Mouse (Mus musculus) brain, embryonic 14.5 days (tissue): Measurements from ENCODE around the gene Hspa8. TPM values are rescaled to one million over a fixed set of nuclear protein-coding genes. Genes with fewer than 3 reads are reported as not detected.
"Not testable (repeated sequence)": the region's sequence is repeated elsewhere in the genome, so short reads cannot be mapped to it uniquely, and the experiment has no call there.

Source experiments
- DNase-seq: peaks from one replicate; pipeline ENCODE4 v3.0.0-alpha.2; 2011; ENCODE audit warnings: low read depth
- CTCF ChIP-seq: fragments of 200-500 bp; IDR thresholded peaks from 2 replicates; pipeline ENCODE4 v1.5.1; 2012; ENCODE audit warnings: inconsistent platforms, mild to moderate bottlenecking, moderate library complexity, borderline replicate concordance; ENCODE audit not compliant: insufficient read depth, insufficient read length; ENCODE audit errors: extremely low read depth
- POLR2A ChIP-seq: fragments of 200-500 bp; IDR thresholded peaks from 2 replicates; pipeline ENCODE4 v1.6.1; 2012; ENCODE audit warnings: mild to moderate bottlenecking, inconsistent platforms, borderline replicate concordance; ENCODE audit not compliant: poor library complexity, insufficient read depth, insufficient read length, severe bottlenecking; ENCODE audit errors: extremely low read depth
- polyA plus RNA-seq: library from polyadenylated mRNA; depleted of rRNA; stranded (reverse); fragments of >200 nt; gene quantifications from 2 replicates; pipeline ENCODE4 v1.2.3, GENCODE M21; 2012

The Hspa8 gene
- polyA plus RNA-seq, 1 experiment: 2,783 TPM

GRCm38 (mm10) chr9:40772246-40772645, 28.5 kb upstream of the Hspa8 start:
- TF ChIP-seq CTCF (no peak), POLR2A (no peak)
- DNase-seq: peak; percentile 40

GRCm38 (mm10) chr9:40773142-40773541, 27.6 kb upstream of the Hspa8 start:
- not testable (repeated sequence) for DNase-seq

GRCm38 (mm10) chr9:40773869-40774268, 26.9 kb upstream of the Hspa8 start:
- no peak for DNase-seq

GRCm38 (mm10) chr9:40776044-40776443, 24.7 kb upstream of the Hspa8 start:
- DNase-seq: no peak
- no peak for TF ChIP-seq CTCF
- no peak for TF ChIP-seq POLR2A

More at GRCm38 (mm10) chr9:40773869-40774268, 26.9 kb upstream of the Hspa8 start:
- TF ChIP-seq POLR2A: no peak
- no peak for TF ChIP-seq CTCF

GRCm38 (mm10) chr9:40776459-40777248, 24.1 kb upstream of the Hspa8 start:
- TF ChIP-seq CTCF (no peak), POLR2A (no peak)
- no peak for DNase-seq

GRCm38 (mm10) chr9:40780111-40780510, 20.7 kb upstream of the Hspa8 start:
- TF ChIP-seq CTCF (no peak), POLR2A (no peak)
- no peak for DNase-seq

GRCm38 (mm10) chr9:40780892-40781725, 19.7 kb upstream of the Hspa8 start:
- no peak for DNase-seq
- TF ChIP-seq POLR2A: no peak
- TF ChIP-seq CTCF: no peak

- TF ChIP-seq CTCF (no peak), POLR2A (no peak)
- no peak for DNase-seq
Observed at GRCm38 (mm10) chr9:40781726-40782581, 18.8 kb upstream of the Hspa8 start.

GRCm38 (mm10) chr9:40783641-40784373, 17.0 kb upstream of the Hspa8 start:
- peak; percentile 67 for DNase-seq
- TF ChIP-seq POLR2A (no peak), CTCF (no peak)

GRCm38 (mm10) chr9:40784374-40784967, 16.3 kb upstream of the Hspa8 start:
- DNase-seq: peak; percentile 90
- TF ChIP-seq POLR2A (no peak), CTCF (no peak)

- no peak for TF ChIP-seq POLR2A
- no peak for TF ChIP-seq CTCF
- peak; percentile 35 for DNase-seq
Observed at GRCm38 (mm10) chr9:40785452-40785851, 15.3 kb upstream of the Hspa8 start.

GRCm38 (mm10) chr9:40786820-40787219, 14.0 kb upstream of the Hspa8 start:
- DNase-seq: not testable (repeated sequence)

- TF ChIP-seq POLR2A: no peak
- no peak for TF ChIP-seq CTCF
- no peak for DNase-seq
Observed at GRCm38 (mm10) chr9:40791864-40792633, 8.7 kb upstream of the Hspa8 start.
